Mouse (Mus musculus) C2C12 (cell line): ENCODE results near the gene Cdc42se2. TPM values are rescaled to one million over a fixed set of nuclear protein-coding genes. Genes with fewer than 3 reads are reported as not detected.
A peak's percentile ranks its signal among the peaks of the same experiment; 100 is the strongest.

Source experiments
- H3K27me3 ChIP-seq: one replicate; pipeline ENCODE4 v1.6.1; 2011; ENCODE audit not compliant: control insufficient read depth, insufficient read depth, insufficient read length
- H3K36me3 ChIP-seq: one replicate; pipeline ENCODE4 v1.6.1; 2011; ENCODE audit not compliant: control insufficient read depth, insufficient read depth
- H3K4me3 ChIP-seq: one replicate; pipeline ENCODE4 v1.5.1; 2011; ENCODE audit warnings: mild to moderate bottlenecking, control low read depth; ENCODE audit not compliant: poor library complexity, insufficient read depth, severe bottlenecking
- H3K79me2 ChIP-seq: one replicate; pipeline ENCODE4 v1.6.1; 2011; ENCODE audit not compliant: control insufficient read depth, insufficient read depth
- H3K79me3 ChIP-seq: one replicate; pipeline ENCODE4 v1.6.1; 2011; ENCODE audit warnings: low read depth, control low read depth
- H3ac ChIP-seq: one replicate; pipeline ENCODE3; 2011; ENCODE audit warnings: low read depth; ENCODE audit not compliant: control insufficient read depth, insufficient read length
- CEBPB ChIP-seq: IDR thresholded peaks from one replicate; pipeline ENCODE4 v1.6.1; 2011; ENCODE audit warnings: low read depth, mild to moderate bottlenecking, control low read depth, moderate library complexity
- CTCF ChIP-seq: IDR thresholded peaks from one replicate; pipeline ENCODE4 v1.5.1; 2011; ENCODE audit not compliant: control insufficient read depth, insufficient read depth, insufficient read length
- FOSL1 ChIP-seq: IDR thresholded peaks from one replicate; pipeline ENCODE4 v1.8.0; 2011; ENCODE audit warnings: mild to moderate bottlenecking, low read length; ENCODE audit not compliant: poor library complexity, insufficient read depth, severe bottlenecking
- MAX ChIP-seq: IDR thresholded peaks from one replicate; pipeline ENCODE4 v1.6.1; 2011; ENCODE audit warnings: mild to moderate bottlenecking, control low read depth
- MYOD1 ChIP-seq: IDR thresholded peaks from one replicate; pipeline ENCODE4 v1.6.1; 2011; ENCODE audit warnings: low read depth; ENCODE audit not compliant: control insufficient read depth, insufficient read length
- MYOG ChIP-seq: IDR thresholded peaks from one replicate; pipeline ENCODE4 v1.6.1; 2011; ENCODE audit not compliant: control insufficient read depth, insufficient read length; ENCODE audit errors: extremely low read depth
- USF1 ChIP-seq: IDR thresholded peaks from one replicate; pipeline ENCODE4 v1.6.1; 2011; ENCODE audit warnings: low read depth, mild to moderate bottlenecking, control low read depth, moderate library complexity
- long read RNA-seq, 2 experiments: library from polyadenylated mRNA; unstranded; transcript quantifications; one replicate each; pipeline ENCODE4 v2.0.0; 2019 to 2020
- polyA plus RNA-seq: library from polyadenylated mRNA; unstranded; fragments of >200 nt; fragmentation: generic; extraction: Trizol; gene quantifications from one replicate; pipeline ENCODE4 v1.2.1, GENCODE M21; 2012; ENCODE audit warnings: missing spikeins

Gene Cdc42se2
- 21.8 TPM for polyA plus RNA-seq
- long read RNA-seq, experiment 1, transcript Cdc42se2-201 (6 exons, 3,069 nt) = major isoform, 25 of 30 reads
- long read RNA-seq, experiment 1, partial matches to known transcripts = 0 of 30 reads
- long read RNA-seq, experiment 1, other reads (novel, unspliced or antisense) = 5 of 30 reads
- long read RNA-seq, experiment 2, transcript Cdc42se2-201 (6 exons, 3,069 nt) = major isoform, 335 of 395 reads
- long read RNA-seq, experiment 2, partial matches to known transcripts = 7 of 395 reads
- long read RNA-seq, experiment 2, other reads (novel, unspliced or antisense) = 53 of 395 reads

DNA sequence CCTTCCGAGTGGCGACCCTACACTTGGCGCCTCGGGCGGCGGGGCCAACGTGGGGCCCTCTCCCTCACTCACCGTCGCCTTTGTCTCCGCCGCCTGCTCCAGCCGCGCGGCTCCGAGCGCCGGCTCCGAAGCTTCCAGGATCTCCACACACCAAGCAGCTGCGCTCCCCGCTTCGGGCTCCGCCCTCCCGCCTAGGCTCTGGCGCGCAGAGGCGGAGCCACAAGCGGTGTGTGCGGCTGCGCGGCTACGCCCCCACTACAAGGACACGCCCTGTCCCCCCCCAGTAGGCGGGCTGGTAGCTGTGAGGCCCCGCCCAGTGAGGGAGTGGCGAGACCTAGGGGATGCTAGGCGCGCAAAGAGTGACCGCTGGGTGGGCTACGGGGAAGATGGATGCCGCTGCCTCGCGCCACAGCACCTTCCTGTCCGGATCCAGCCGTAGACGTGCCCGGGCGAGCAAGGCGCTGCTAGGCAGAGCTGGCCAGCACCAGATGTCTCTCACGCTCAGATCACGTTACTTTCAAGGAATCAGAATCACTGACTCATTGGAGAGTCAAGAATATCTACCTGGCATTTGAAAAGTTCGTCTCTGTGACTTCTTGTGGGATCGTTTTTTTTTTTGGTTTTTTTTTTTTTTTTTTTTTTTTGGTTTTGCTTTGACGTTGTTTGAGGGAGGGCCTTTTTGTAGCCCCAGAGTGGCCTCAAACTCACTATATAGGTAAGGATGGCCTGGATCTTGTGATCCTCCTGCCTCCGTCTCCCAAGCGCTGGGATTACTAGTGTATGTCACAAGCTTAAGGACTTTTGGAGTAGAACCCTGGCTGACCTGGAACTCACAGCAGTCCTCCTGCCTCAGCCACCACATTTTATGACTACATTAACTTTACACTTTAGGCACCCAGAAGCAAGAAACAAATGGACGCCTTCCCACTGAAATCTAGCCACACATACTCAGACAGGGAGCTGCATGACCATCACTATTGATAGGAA lies at the start of gene Cdc42se2:
Gene Cdc42se2 (minus strand): TSS at position 188 of the 987 bp plus-strand sequence.
- peaks cover 45% of the 10 kb centered on the region for H3K79me2 ChIP-seq
- H3K27me3 ChIP-seq = no peaks in the 10 kb centered on the region
- H3K36me3 ChIP-seq = no peaks in the 10 kb centered on the region
- peak within 1 kb of the TSS; percentile 90 for H3ac ChIP-seq
- TF ChIP-seq MAX = peak; percentile 64
- TF ChIP-seq MYOD1 = no peak
- H3K4me3 ChIP-seq = peak within 1 kb of the TSS; percentile 87
- peaks cover 38% of the 10 kb centered on the region for H3K79me3 ChIP-seq

DNA sequence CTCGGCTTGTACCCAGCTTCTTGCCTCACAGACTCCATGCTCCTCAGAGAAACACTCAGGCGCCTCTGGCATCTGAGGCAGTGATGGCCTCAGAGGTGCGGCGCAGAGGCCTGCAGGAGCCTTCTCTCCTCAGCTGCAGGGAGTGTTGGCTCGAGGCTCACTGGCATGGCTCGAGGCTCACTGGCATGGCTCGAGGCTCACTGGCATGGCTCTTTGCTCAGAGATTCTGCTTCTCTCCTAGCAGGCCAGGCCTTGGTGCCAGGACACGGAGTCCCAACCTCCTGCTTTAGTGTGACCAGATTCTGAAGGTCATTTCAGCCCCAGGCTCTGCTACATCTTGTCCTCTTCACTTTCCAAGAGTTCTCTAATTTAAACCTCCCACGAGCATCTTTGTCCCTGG lies 48.6 kb upstream of the Cdc42se2 start:
- H3ac ChIP-seq = no peak overlapping the region
- TF ChIP-seq MYOD1 (no peak), USF1 (no peak), FOSL1 (no peak), MAX (no peak), MYOG (no peak), CTCF (no peak), CEBPB (no peak)

DNA sequence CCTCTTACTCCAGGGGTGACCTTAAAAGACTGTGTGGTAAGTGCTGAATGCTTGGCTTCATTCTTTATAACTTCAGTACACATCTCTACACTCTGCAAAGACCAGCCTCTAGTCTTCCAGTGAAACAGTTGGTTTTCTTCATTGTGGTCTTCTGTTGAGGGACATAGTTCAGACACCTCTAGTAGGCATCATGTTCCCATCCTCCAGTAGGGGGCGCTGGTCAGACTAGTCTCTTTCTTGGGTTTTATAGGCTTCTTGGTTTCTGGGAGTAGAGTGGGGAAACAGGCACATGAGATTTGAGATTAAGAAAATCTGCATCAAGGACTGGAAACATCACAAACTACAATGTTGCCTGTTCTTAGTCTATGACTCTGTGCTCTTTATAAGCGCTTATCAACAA lies 47.1 kb upstream of the Cdc42se2 start:
- H3K36me3 ChIP-seq = no peaks in the 10 kb centered on the region
- no peaks in the 10 kb centered on the region for H3K27me3 ChIP-seq
- no peak overlapping the region for H3K4me3 ChIP-seq
- no peak for TF ChIP-seq MYOG
- TF ChIP-seq MYOD1 = no peak
- no peak for TF ChIP-seq FOSL1
- TF ChIP-seq USF1 = no peak
- TF ChIP-seq MAX = no peak
- TF ChIP-seq CTCF = no peak
- TF ChIP-seq CEBPB = no peak
- no peaks in the 10 kb centered on the region for H3K79me3 ChIP-seq
- no peaks in the 10 kb centered on the region for H3K79me2 ChIP-seq
- H3ac ChIP-seq = no peak overlapping the region

More for the DNA sequence above, 48.6 kb upstream of the Cdc42se2 start:
- Histone ChIP-seq H3K36me3 (no peaks in the 10 kb centered on the region), H3K4me3 (no peak overlapping the region), H3K79me3 (no peaks in the 10 kb centered on the region), H3K27me3 (no peaks in the 10 kb centered on the region), H3K79me2 (no peaks in the 10 kb centered on the region)

DNA sequence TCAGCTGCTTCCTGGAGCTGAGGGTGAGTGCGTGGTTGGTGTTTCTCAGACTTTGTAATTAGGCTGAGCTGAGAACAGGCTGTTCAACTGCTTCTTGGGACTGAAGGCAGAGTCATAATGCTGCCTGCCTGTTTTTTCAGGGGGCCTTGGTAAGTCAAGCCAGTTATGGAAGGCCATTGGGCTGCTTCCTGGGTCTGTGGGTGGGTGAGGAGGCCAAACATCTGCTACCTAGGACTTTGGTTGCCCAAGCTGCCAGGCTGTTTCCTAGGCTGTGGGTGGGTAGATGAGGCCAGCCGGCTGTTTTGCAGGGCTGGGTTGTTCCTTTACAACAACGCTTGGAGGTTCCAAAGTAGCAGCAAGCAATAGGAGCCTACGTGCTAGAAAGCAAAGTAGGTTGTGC lies 46.4 kb upstream of the Cdc42se2 start:
- TF ChIP-seq USF1 = no peak
- no peak for TF ChIP-seq MYOG
- no peak for TF ChIP-seq MAX
- no peak for TF ChIP-seq MYOD1
- TF ChIP-seq CEBPB = no peak
- TF ChIP-seq CTCF = no peak
- no peak for TF ChIP-seq FOSL1
- H3K36me3 ChIP-seq = no peaks in the 10 kb centered on the region
- no peaks in the 10 kb centered on the region for H3K79me2 ChIP-seq
- H3K79me3 ChIP-seq = no peaks in the 10 kb centered on the region
- H3ac ChIP-seq = no peak overlapping the region
- H3K27me3 ChIP-seq = no peaks in the 10 kb centered on the region
- H3K4me3 ChIP-seq = no peak overlapping the region

DNA sequence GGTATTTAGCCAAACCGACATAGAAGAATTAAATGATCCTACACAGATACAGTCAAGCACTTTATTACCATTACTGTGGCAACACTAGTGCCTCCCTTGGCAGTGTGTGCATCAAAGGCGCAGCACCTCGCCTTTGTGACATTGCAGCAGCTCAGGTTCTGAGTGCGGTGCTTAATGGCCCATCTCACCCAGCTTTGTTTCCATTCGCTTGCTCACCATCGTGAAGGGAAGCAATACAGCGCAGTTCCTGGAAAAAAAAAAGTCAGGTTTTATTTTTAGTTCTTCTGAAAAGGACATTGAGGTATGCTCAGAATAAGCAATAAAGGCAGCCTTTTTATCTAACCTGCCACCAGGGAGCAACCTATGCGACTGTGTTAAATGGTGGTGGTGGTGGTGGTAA lies 39.3 kb upstream of the Cdc42se2 start:
- H3K27me3 ChIP-seq = no peaks in the 10 kb centered on the region
- H3K36me3 ChIP-seq = no peaks in the 10 kb centered on the region
- no peaks in the 10 kb centered on the region for H3K79me3 ChIP-seq
- no peak overlapping the region for H3ac ChIP-seq
- TF ChIP-seq CTCF (no peak), MYOD1 (no peak), FOSL1 (no peak), MAX (no peak), USF1 (no peak), MYOG (no peak), CEBPB (no peak)
- H3K4me3 ChIP-seq = no peak overlapping the region
- no peaks in the 10 kb centered on the region for H3K79me2 ChIP-seq
